Mouse (Mus musculus) small intestine, adult 2 months (tissue): ENCODE data around the gene Akr1b10. TPM values are rescaled to one million over a fixed set of nuclear protein-coding genes. Genes with fewer than 3 reads are reported as not detected.
"Not testable (repeated sequence)": the region's sequence is repeated elsewhere in the genome, so short reads cannot be mapped to it uniquely, and the experiment has no call there.

Source experiments
- H3K27ac ChIP-seq: fragments of 200-500 bp; 2 replicates; pipeline ENCODE4 v1.5.1; 2012; ENCODE audit warnings: low read depth, low read length, control low read depth, inconsistent platforms; ENCODE audit not compliant: insufficient read depth
- H3K27me3 ChIP-seq: fragments of 200-500 bp; 2 replicates; pipeline ENCODE4 v1.6.1; 2012; ENCODE audit warnings: mild to moderate bottlenecking, moderate library complexity, low read length, inconsistent platforms; ENCODE audit not compliant: control insufficient read depth, insufficient read depth
- H3K36me3 ChIP-seq: fragments of 200-500 bp; 2 replicates; pipeline ENCODE4 v1.6.1; 2012; ENCODE audit warnings: mild to moderate bottlenecking, low read length, control low read depth, inconsistent platforms; ENCODE audit not compliant: control insufficient read depth, insufficient read depth
- H3K4me1 ChIP-seq: fragments of 200-500 bp; 2 replicates; pipeline ENCODE4 v1.6.1; 2012; ENCODE audit warnings: low read length, inconsistent platforms, mixed read lengths; ENCODE audit not compliant: control insufficient read depth, insufficient read depth, insufficient read length
- H3K4me3 ChIP-seq: fragments of 200-500 bp; 2 replicates; pipeline ENCODE4 v1.5.1; 2012; ENCODE audit warnings: low read depth, mild to moderate bottlenecking, control low read depth, inconsistent platforms, low read length, moderate library complexity
- CTCF ChIP-seq: fragments of 200-500 bp; IDR thresholded peaks from 2 replicates; pipeline ENCODE4 v1.5.1; 2012; ENCODE audit warnings: low read depth, mild to moderate bottlenecking, control low read depth, inconsistent platforms, low read length, moderate library complexity, mixed read lengths; ENCODE audit not compliant: insufficient replicate concordance, insufficient read length; ENCODE audit errors: extremely low read depth
- POLR2A ChIP-seq: fragments of 200-500 bp; IDR thresholded peaks from 2 replicates; pipeline ENCODE4 v1.6.1; 2012; ENCODE audit warnings: low read depth, mild to moderate bottlenecking, control low read depth, inconsistent platforms, low read length, moderate library complexity
- WGBS: fragments of 180-500 bp; shearing (Covaris S2); methylation state at CpG from one replicate; pipeline ENCODE4 v1.1.7; 2018; 5-methylcytosine and 5-hydroxymethylcytosine counted together
- polyA plus RNA-seq: library from polyadenylated mRNA; depleted of rRNA; stranded (reverse); fragments of >200 nt; gene quantifications from 2 replicates; pipeline ENCODE4 v1.2.3, GENCODE M21; 2012

Akr1b10 gene
- polyA plus RNA-seq, 1 experiment, result 5.8 TPM

- Histone ChIP-seq H3K4me1 (no peaks in the 10 kb centered on the region), H3K27ac (no peak overlapping the region), H3K27me3 (no peaks in the 10 kb centered on the region), H3K4me3 (no peak overlapping the region), H3K36me3 (no peaks in the 10 kb centered on the region)
- TF ChIP-seq POLR2A (0 out of 2 replicates have a peak, but pooled peaks have one; percentile 5), CTCF (peak; percentile 96; the same call in 1 of the 2 replicates)
- 56% methylated on average over 14 of the region's 14 CpGs for WGBS
Observed at GRCm38 (mm10) chr6:34346096-34346898, 37.7 kb upstream of the Akr1b10 start.

GRCm38 (mm10) chr6:34350037-34350699 lies 33.9 kb upstream of the Akr1b10 start:
- Histone ChIP-seq H3K27me3 (no peaks in the 10 kb centered on the region), H3K27ac (no peak overlapping the region), H3K4me1 (peaks cover 8% of the 10 kb centered on the region; the same call in 1 of the 2 replicates), H3K36me3 (no peaks in the 10 kb centered on the region), H3K4me3 (no peak overlapping the region)
- no peak for TF ChIP-seq CTCF
- no peak for TF ChIP-seq POLR2A
- 35% methylated on average over 12 of the region's 12 CpGs for WGBS

GRCm38 (mm10) chr6:34351481-34351880 lies 32.5 kb upstream of the Akr1b10 start:
- not testable (repeated sequence) for H3K27ac ChIP-seq, H3K36me3 ChIP-seq, H3K4me1 ChIP-seq, H3K27me3 ChIP-seq, H3K4me3 ChIP-seq
- 70% methylated on average over 10 of the region's 10 CpGs for WGBS

GRCm38 (mm10) chr6:34352401-34352800 lies 31.6 kb upstream of the Akr1b10 start:
- Histone ChIP-seq H3K36me3 (no peaks in the 10 kb centered on the region), H3K4me3 (no peak overlapping the region), H3K27ac (no peak overlapping the region), H3K27me3 (no peaks in the 10 kb centered on the region), H3K4me1 (peaks cover 9% of the 10 kb centered on the region; the same call in 1 of the 2 replicates)
- 85% methylated on average over 3 of the region's 3 CpGs for WGBS
- TF ChIP-seq CTCF, result no peak
- TF ChIP-seq POLR2A, result no peak

- Histone ChIP-seq H3K27ac (no peak within 1 kb of the TSS), H3K4me3 (peak within 1 kb of the TSS; percentile 23), H3K36me3 (no peaks in the 10 kb centered on the region)
Observed at GRCm38 (mm10) chr6:34353658-34354353, 30.2 kb upstream of the Akr1b10 start, which contains the start of gene Akr1b8. Gene Akr1b8 (plus strand): TSS chr6:34354119.

GRCm38 (mm10) chr6:34354354-34355348 lies 29.4 kb upstream of the Akr1b10 start:
- no peak overlapping the region for H3K27ac ChIP-seq
- no peaks in the 10 kb centered on the region for H3K27me3 ChIP-seq
- H3K4me1 ChIP-seq, result peaks cover 9% of the 10 kb centered on the region; the same call in 1 of the 2 replicates
- H3K4me3 ChIP-seq, result peak overlapping the region; percentile 23
- 66% methylated on average over 8 of the region's 8 CpGs for WGBS
- TF ChIP-seq POLR2A (no peak), CTCF (no peak)
- H3K36me3 ChIP-seq, result no peaks in the 10 kb centered on the region

More at GRCm38 (mm10) chr6:34353658-34354353, 30.2 kb upstream of the Akr1b10 start, which contains the start of gene Akr1b8:
- Histone ChIP-seq H3K4me1 (peaks cover 9% of the 10 kb centered on the region; the same call in 1 of the 2 replicates), H3K27me3 (no peaks in the 10 kb centered on the region)
- TF ChIP-seq POLR2A (no peak), CTCF (no peak)
- 14% methylated on average over 16 of the region's 16 CpGs for WGBS
